Mouse (Mus musculus) C2C12 (cell line): ENCODE results near the gene Zfp507.

Experiments
- CEBPB ChIP-seq: IDR thresholded peaks from one replicate; pipeline ENCODE4 v1.6.1; 2011; ENCODE audit warnings: low read depth, mild to moderate bottlenecking, control low read depth, moderate library complexity
- CTCF ChIP-seq: IDR thresholded peaks from one replicate; pipeline ENCODE4 v1.5.1; 2011; ENCODE audit not compliant: control insufficient read depth, insufficient read depth, insufficient read length
- FOSL1 ChIP-seq: IDR thresholded peaks from one replicate; pipeline ENCODE4 v1.8.0; 2011; ENCODE audit warnings: mild to moderate bottlenecking, low read length; ENCODE audit not compliant: poor library complexity, insufficient read depth, severe bottlenecking
- MAX ChIP-seq: IDR thresholded peaks from one replicate; pipeline ENCODE4 v1.6.1; 2011; ENCODE audit warnings: mild to moderate bottlenecking, control low read depth
- MYOD1 ChIP-seq: IDR thresholded peaks from one replicate; pipeline ENCODE4 v1.6.1; 2011; ENCODE audit warnings: low read depth; ENCODE audit not compliant: control insufficient read depth, insufficient read length
- MYOG ChIP-seq: IDR thresholded peaks from one replicate; pipeline ENCODE4 v1.6.1; 2011; ENCODE audit not compliant: control insufficient read depth, insufficient read length; ENCODE audit errors: extremely low read depth
- USF1 ChIP-seq: IDR thresholded peaks from one replicate; pipeline ENCODE4 v1.6.1; 2011; ENCODE audit warnings: low read depth, mild to moderate bottlenecking, control low read depth, moderate library complexity

DNA sequence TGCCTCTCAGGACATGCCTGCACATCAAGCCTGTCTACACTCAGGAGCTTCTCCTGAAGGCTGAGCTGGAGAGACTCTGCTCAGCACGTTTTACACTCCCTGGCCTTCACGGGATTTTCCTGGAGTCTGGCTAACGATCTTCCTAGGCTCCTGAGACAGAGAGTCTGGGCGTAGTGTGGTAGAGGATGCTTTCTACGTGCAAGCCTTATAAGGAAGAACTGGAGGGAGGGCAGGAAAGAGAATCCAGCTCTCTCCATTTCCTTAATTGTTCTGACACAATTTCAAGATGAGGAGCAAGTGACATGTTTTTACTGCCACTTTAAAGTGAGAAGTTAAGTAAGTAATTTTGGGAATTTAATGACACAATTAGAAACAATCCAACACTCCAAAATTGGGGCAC is 60.9 kb downstream of the Zfp507 start:
- TF ChIP-seq CTCF: no peak
- TF ChIP-seq USF1: no peak
- no peak for TF ChIP-seq MAX
- TF ChIP-seq CEBPB: no peak
- TF ChIP-seq FOSL1: no peak
- no peak for TF ChIP-seq MYOG
- no peak for TF ChIP-seq MYOD1
